Mouse (Mus musculus) myocyte (in vitro differentiated cells): ENCODE data around the gene Praf2.

Experiments
- CEBPB ChIP-seq: IDR thresholded peaks from 2 replicates; pipeline ENCODE4 v1.6.1; 2011; ENCODE audit warnings: mild to moderate bottlenecking, moderate library complexity; ENCODE audit not compliant: poor library complexity, insufficient read depth, severe bottlenecking
- E2F4 ChIP-seq: IDR thresholded peaks from one replicate; pipeline ENCODE4 v1.6.1; 2011; ENCODE audit warnings: mild to moderate bottlenecking, control low read depth, moderate library complexity; ENCODE audit not compliant: insufficient read depth
- MAX ChIP-seq: IDR thresholded peaks from one replicate; pipeline ENCODE4 v1.6.1; 2011; ENCODE audit warnings: low read depth, mild to moderate bottlenecking, control low read depth
- MYOD1 ChIP-seq, 3 experiments: IDR thresholded peaks; one replicate each; pipeline ENCODE4 v1.6.1; 2011; ENCODE audit warnings: control low read depth in 2 of 3, low read depth in 2 of 3, mild to moderate bottlenecking in 2 of 3, moderate library complexity in 1 of 3; ENCODE audit not compliant: insufficient read length in 2 of 3, control insufficient read depth in 1 of 3
- MYOG ChIP-seq, 3 experiments: IDR thresholded peaks; one replicate each; pipeline ENCODE4 v1.6.1; 2011; ENCODE audit warnings: control low read depth in 2 of 3, low read depth in 2 of 3, mild to moderate bottlenecking in 2 of 3; ENCODE audit not compliant: insufficient read length in 2 of 3, control insufficient read depth in 1 of 3, insufficient read depth in 1 of 3
- POLR2A ChIP-seq: IDR thresholded peaks from one replicate; pipeline ENCODE4 v1.6.1; 2011; ENCODE audit warnings: low read depth, mild to moderate bottlenecking, control low read depth, moderate library complexity; ENCODE audit not compliant: insufficient read length
- POLR2AphosphoS2 ChIP-seq: IDR thresholded peaks from one replicate; pipeline ENCODE4 v1.6.1; 2011; ENCODE audit warnings: low read depth, control low read depth; ENCODE audit not compliant: insufficient read length
- REST ChIP-seq: IDR thresholded peaks from one replicate; pipeline ENCODE4 v1.6.1; 2011; ENCODE audit warnings: mild to moderate bottlenecking, control low read depth, moderate library complexity; ENCODE audit not compliant: insufficient read depth, insufficient read length
- SRF ChIP-seq: IDR thresholded peaks from one replicate; pipeline ENCODE4 v1.6.1; 2011; ENCODE audit warnings: low read depth; ENCODE audit not compliant: control insufficient read depth, insufficient read length
- TCF12 ChIP-seq: IDR thresholded peaks from one replicate; pipeline ENCODE4 v1.6.1; 2011; ENCODE audit warnings: mild to moderate bottlenecking, control low read depth; ENCODE audit not compliant: poor library complexity, insufficient read depth, severe bottlenecking
- TCF3 ChIP-seq: IDR thresholded peaks from one replicate; pipeline ENCODE4 v1.6.1; 2011; ENCODE audit warnings: low read depth, control low read depth; ENCODE audit not compliant: insufficient read length
- USF1 ChIP-seq: IDR thresholded peaks from one replicate; pipeline ENCODE4 v1.6.1; 2011; ENCODE audit warnings: low read depth, mild to moderate bottlenecking, control low read depth, moderate library complexity

- TF ChIP-seq CEBPB (no peak), POLR2A (no peak), MAX (no peak), TCF12 (no peak), USF1 (no peak), SRF (no peak), MYOD1 (IDR thresholded peaks at IDR 0.05; ENCODE audit: control insufficient read depth in 1 of 3, insufficient read length in 2 of 3, low read depth in 2 of 3) (no peak), E2F4 (no peak), POLR2AphosphoS2 (no peak), MYOG (IDR thresholded peaks at IDR 0.05; ENCODE audit: control insufficient read depth in 1 of 3, insufficient read depth in 1 of 3, insufficient read length in 2 of 3, low read depth in 2 of 3) (no peak), REST (no peak), TCF3 (no peak)
These were observed 655 bp downstream of the Praf2 start for GRCm38 (mm10) chrX:7728922-7729265.
